Mouse (Mus musculus) midbrain, embryonic 12.5 days (tissue): ENCODE measurements around the gene Tnnt3. TPM values are rescaled to one million over a fixed set of nuclear protein-coding genes. Genes with fewer than 3 reads are reported as not detected.

ENCODE experiments used
- ATAC-seq: fragments of 200-750 bp; cut with Nextera tagmentation; 2 replicates; pipeline ENCODE4 v1.8.0; 2017; ENCODE audit warnings: low read depth, moderate TSS enrichment, moderate library complexity; ENCODE audit not compliant: low FRiP score
- H3K27ac ChIP-seq: fragments of 300-500 bp; sonication (generic); replicated peaks from 2 replicates; pipeline ENCODE4 v1.5.1; 2016; ENCODE audit warnings: mild to moderate bottlenecking
- H3K27me3 ChIP-seq: fragments of 300-500 bp; sonication (generic); 2 replicates; pipeline ENCODE4 v1.6.1; 2016; ENCODE audit warnings: mild to moderate bottlenecking
- H3K36me3 ChIP-seq: fragments of 300-500 bp; sonication (generic); 2 replicates; pipeline ENCODE4 v1.6.1; 2016
- H3K4me1 ChIP-seq: fragments of 300-500 bp; sonication (generic); 2 replicates; pipeline ENCODE4 v1.6.1; 2016
- H3K4me2 ChIP-seq: fragments of 300-500 bp; sonication (generic); replicated peaks from 2 replicates; pipeline ENCODE4 v1.6.1; 2016; ENCODE audit warnings: mild to moderate bottlenecking, moderate library complexity
- H3K4me3 ChIP-seq: fragments of 300-500 bp; sonication (generic); 2 replicates; pipeline ENCODE4 v1.5.1; 2016; ENCODE audit warnings: mild to moderate bottlenecking
- H3K9ac ChIP-seq: fragments of 300-500 bp; sonication (generic); replicated peaks from 2 replicates; pipeline ENCODE4 v1.6.1; 2016; ENCODE audit warnings: mild to moderate bottlenecking, moderate library complexity
- H3K9me3 ChIP-seq: fragments of 300-500 bp; sonication (generic); 2 replicates; pipeline ENCODE4 v1.6.1; 2016; ENCODE audit warnings: mild to moderate bottlenecking
- WGBS: fragments of 180-500 bp; shearing (Covaris S2); methylation state at CpG from one replicate; pipeline ENCODE4 v1.1.7; 2016; 5-methylcytosine and 5-hydroxymethylcytosine counted together
- polyA plus RNA-seq: library from polyadenylated mRNA; unstranded; fragments of >200 nt; fragmentation: Nextera tagmentation; extraction: Ambion mirVana; gene quantifications from 2 replicates; pipeline ENCODE4 v1.2.1, GENCODE M21; 2016

The Tnnt3 gene
- polyA plus RNA-seq, 1 experiment from 2014 or later = 1.1 TPM

DNA sequence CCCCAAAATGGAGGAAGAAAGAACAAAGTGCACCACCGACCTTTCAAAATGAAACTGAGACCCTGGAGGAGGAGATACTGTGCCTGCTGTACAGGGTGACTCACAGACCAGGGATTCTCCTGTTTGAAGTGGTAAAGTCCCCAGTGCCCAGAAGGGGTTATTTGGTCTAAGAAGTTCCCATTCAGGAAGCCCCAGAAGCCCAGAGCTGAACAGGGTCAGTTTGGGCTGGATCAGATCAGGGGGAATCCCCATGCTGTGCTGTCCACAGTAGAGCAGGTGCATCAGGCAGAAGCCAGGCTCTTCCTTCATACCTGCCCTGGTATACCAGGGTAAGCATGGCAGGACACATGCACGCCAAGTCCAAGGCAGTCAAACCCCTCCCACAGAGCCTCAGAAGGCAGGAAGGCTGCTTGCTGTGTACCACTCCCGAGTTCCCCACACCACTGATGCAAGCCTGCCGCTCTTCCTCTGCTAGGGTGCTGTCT is 36.0 kb upstream of the Tnnt3 start:
- H3K4me3 ChIP-seq = no peak overlapping the region
- H3K27me3 ChIP-seq = no peaks in the 10 kb centered on the region
- no peak for ATAC-seq
- WGBS = 67% methylated on average over 4 of the region's 4 CpGs
- no peaks in the 10 kb centered on the region for H3K36me3 ChIP-seq
- H3K9me3 ChIP-seq = no peaks in the 10 kb centered on the region
- no peak overlapping the region for H3K4me2 ChIP-seq
- no peak overlapping the region for H3K9ac ChIP-seq
- H3K4me1 ChIP-seq = peaks cover 4% of the 10 kb centered on the region
- no peak overlapping the region for H3K27ac ChIP-seq

DNA sequence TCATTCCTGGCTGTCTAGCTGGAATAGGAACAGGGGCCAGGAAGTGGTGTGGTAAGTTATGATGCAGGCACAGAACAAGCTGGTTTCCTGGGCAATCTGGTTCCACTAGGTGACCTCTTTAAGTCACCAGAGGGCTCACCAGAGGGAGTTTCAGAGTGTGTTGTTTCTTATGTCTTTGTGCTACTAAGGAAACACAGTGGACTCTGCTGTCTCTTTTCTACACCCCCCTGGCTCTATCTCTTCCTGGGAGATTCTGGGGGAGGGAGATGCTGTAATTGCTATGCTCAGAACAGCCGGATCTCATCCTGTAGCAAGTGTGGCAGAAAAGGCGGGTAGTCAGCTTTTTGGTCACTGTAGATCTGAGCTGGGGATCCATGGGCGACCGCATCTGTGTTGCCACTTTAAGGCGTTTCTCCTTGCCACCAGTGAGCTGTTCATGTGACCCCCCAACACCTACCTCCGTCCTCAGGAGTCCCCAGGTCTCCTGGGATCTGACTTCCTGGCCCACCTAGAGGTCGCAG is 28.4 kb upstream of the Tnnt3 start:
- H3K9ac ChIP-seq = no peak overlapping the region
- 82% methylated on average over 7 of the region's 7 CpGs for WGBS
- no peak for ATAC-seq
- H3K4me2 ChIP-seq = no peak overlapping the region
- H3K4me1 ChIP-seq = peaks cover 19% of the 10 kb centered on the region
- no peak overlapping the region for H3K27ac ChIP-seq
- no peak overlapping the region for H3K4me3 ChIP-seq
- no peaks in the 10 kb centered on the region for H3K36me3 ChIP-seq
- H3K27me3 ChIP-seq = peaks cover 3% of the 10 kb centered on the region; the same call in 1 of the 2 replicates
- H3K9me3 ChIP-seq = no peaks in the 10 kb centered on the region

DNA sequence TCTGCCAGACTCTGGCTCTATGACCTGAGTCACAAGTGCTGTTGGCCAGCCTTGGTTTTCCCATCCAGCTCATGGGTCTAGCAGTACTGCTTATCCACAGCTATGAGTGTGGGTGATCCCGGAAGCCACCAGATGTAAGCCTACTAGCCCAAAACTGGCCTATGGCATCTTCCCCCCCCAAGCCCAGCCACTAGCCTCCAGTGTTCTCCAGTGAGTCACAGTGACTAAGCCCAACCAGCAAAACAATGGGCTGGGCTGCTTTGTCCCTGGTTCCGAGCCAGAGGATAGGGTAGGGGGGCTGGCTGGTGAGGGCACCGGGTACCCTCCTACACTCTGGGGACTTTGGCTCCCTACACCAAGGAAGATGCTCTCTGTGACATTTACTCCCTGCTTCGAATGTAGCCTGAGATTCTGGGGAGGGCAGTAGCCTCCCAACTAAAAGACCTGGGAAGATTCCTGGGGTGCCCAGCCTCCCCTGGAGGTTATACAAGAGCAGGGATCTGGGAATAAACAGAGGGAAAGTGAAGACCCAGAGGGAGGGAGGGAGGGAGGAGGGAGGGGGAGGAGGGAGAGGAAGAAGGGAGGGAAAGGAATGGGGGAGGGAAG is 27.7 kb upstream of the Tnnt3 start:
- H3K4me2 ChIP-seq = no peak overlapping the region
- H3K4me1 ChIP-seq = peaks cover 19% of the 10 kb centered on the region
- H3K27ac ChIP-seq = no peak overlapping the region; the same call in 1 of the 2 replicates
- 0 out of 2 replicates have a peak, but pooled peaks have one; percentile 27 for ATAC-seq
- WGBS = 25% methylated on average over 4 of the region's 4 CpGs
- no peak overlapping the region for H3K4me3 ChIP-seq
- no peak overlapping the region for H3K9ac ChIP-seq
- H3K9me3 ChIP-seq = no peaks in the 10 kb centered on the region
- peaks cover 3% of the 10 kb centered on the region; the same call in 1 of the 2 replicates for H3K27me3 ChIP-seq
- no peaks in the 10 kb centered on the region for H3K36me3 ChIP-seq

DNA sequence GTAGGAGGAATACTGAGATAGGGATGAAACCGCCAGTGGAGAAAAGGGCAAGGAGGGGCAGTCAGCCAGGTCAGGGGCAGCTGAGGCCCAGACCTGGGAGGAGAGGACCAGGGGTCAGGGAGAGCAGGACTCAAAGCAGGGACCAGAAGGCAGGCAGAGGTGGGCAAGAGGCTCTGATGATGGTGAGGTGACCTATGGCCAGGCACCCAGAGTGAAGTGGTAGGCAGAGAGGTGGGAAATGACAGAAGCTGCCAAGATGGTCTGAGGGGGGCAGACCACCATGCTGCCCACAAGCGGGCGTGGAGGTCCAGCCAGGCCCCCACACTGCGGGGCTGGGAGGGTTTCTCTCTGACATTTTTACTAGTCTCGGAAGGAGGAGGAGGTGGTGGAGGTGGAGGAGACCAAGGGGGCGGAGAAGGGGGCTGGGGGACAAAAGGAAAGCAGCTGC is 27.2 kb upstream of the Tnnt3 start:
- Histone ChIP-seq H3K27me3 (peaks cover 3% of the 10 kb centered on the region; the same call in 1 of the 2 replicates), H3K9me3 (no peaks in the 10 kb centered on the region), H3K4me2 (no peak overlapping the region), H3K4me1 (peaks cover 19% of the 10 kb centered on the region), H3K4me3 (no peak overlapping the region), H3K36me3 (no peaks in the 10 kb centered on the region), H3K27ac (peak overlapping the region; percentile 67), H3K9ac (peak overlapping the region; percentile 46; the same call in 1 of the 2 replicates)
- WGBS = 37% methylated on average over 6 of the region's 6 CpGs
- peak; percentile 23; the same call in 1 of the 2 replicates for ATAC-seq

DNA sequence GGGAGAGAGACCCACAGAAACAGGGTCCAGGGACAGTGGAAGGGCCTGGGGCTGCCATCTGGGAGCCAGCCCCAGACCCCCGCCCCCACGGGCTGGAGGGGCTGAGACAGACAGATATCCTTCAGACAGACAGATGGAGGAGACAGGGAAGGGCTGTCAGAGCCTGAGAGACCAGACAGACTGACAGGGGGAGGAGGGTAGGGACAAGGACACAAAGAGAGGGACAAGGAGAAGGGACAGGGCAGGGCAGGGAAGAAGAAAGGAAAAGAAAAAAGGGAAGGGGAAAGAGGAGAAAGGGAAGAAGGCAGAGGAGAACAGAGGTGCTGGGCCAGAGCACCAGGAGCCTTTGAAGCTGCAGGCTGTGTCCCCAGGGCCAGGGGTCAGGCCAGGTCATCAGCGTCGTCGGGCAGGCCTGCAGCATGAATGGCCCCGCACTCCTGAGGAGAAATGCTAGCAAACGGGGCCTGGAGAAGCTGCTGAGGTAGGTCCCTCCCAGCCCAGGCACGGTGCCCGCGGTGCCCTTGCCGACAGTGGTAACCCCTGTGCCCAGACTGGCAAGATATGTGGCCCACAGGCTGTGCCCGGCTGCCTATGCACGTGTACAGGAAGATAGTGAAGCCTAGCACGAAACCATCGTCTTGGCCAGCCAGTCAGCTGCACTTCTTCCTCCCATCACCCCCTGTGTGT is 26.6 kb upstream of the Tnnt3 start:
- no peak overlapping the region for H3K4me3 ChIP-seq
- H3K9me3 ChIP-seq = no peaks in the 10 kb centered on the region
- 37% methylated on average over 15 of the region's 15 CpGs for WGBS
- peak overlapping the region; percentile 46 for H3K9ac ChIP-seq
- H3K4me1 ChIP-seq = peaks cover 19% of the 10 kb centered on the region
- H3K36me3 ChIP-seq = no peaks in the 10 kb centered on the region
- peak overlapping the region; percentile 67 for H3K27ac ChIP-seq
- peaks cover 3% of the 10 kb centered on the region; the same call in 1 of the 2 replicates for H3K27me3 ChIP-seq
- ATAC-seq = peak; percentile 41; the same call in 1 of the 2 replicates
- H3K4me2 ChIP-seq = no peak overlapping the region

DNA sequence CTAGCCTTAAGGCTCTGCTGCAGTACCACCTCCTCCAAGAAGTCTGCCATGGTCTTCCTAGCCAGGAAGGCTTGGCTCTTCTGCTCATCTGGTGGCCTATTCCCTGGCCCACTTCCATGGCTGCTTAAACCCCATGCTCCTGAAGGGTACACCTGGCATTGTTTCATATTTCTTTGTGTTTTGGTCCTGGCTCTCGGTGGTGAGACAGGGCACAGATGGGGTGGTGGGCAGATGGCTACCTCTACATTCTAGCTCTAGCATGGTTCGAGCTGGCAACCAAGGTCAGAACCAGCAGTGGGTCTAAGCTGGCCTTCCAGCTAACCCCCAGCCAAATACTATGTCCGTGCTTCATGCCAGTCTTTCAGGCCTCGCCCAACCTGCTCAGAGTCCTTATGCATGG is 25.7 kb upstream of the Tnnt3 start:
- no peak for ATAC-seq
- no peak overlapping the region for H3K27ac ChIP-seq
- no peak overlapping the region for H3K4me2 ChIP-seq
- no peaks in the 10 kb centered on the region for H3K9me3 ChIP-seq
- H3K4me3 ChIP-seq = no peak overlapping the region
- no peaks in the 10 kb centered on the region for H3K36me3 ChIP-seq
- peaks cover 19% of the 10 kb centered on the region for H3K4me1 ChIP-seq
- no peak overlapping the region for H3K9ac ChIP-seq
- peaks cover 3% of the 10 kb centered on the region; the same call in 1 of the 2 replicates for H3K27me3 ChIP-seq
- WGBS = 95% methylated on average over 4 of the region's 4 CpGs

DNA sequence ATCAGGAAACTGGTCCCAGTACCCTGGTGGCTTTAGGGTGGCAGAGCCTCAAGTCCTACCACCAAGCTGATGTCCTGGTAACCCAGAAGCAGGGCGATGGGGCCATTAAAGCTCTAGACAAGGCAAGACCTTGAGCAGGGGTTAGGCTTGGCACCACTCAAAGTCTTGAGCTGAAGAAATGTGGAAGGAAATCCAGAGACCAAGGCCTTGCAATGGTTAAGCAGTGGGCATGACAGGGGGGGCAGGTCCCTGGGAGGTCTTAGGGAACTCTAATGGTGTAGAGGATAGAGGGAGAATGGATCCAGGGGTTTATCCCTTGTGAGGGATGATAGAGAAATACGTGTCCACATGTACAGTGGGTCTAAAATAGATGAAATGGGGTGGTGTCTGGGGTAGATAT is 25.2 kb upstream of the Tnnt3 start:
- H3K27me3 ChIP-seq = peaks cover 3% of the 10 kb centered on the region; the same call in 1 of the 2 replicates
- WGBS = 92% methylated on average over 2 of the region's 2 CpGs
- peaks cover 19% of the 10 kb centered on the region for H3K4me1 ChIP-seq
- H3K9me3 ChIP-seq = no peaks in the 10 kb centered on the region
- no peak overlapping the region for H3K4me2 ChIP-seq
- no peak overlapping the region for H3K9ac ChIP-seq
- H3K4me3 ChIP-seq = no peak overlapping the region
- no peaks in the 10 kb centered on the region for H3K36me3 ChIP-seq
- H3K27ac ChIP-seq = no peak overlapping the region
- ATAC-seq = no peak

DNA sequence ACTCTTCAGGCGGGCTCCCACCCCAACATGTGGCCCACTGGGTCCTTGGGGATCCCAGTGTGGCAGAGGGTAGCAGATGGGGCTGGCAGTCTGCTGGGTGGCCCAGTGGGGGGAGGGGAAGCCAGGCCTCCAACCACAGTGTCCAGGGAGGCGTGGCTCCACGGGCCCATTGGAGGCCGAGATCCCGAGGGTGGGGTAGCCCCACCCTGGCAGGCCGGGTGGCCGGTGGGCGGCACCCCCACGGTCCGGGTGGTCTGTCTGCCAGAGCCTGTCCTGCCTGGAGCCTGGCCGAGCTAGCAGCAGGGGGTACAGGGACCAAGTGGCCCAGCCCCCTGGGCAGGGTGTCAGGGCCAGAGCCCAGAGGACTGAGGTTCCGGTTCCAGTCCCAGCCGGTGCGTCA is 23.8 kb upstream of the Tnnt3 start:
- Histone ChIP-seq H3K27ac (no peak overlapping the region), H3K36me3 (no peaks in the 10 kb centered on the region), H3K4me2 (no peak overlapping the region), H3K4me3 (no peak overlapping the region), H3K9me3 (no peaks in the 10 kb centered on the region), H3K27me3 (peaks cover 3% of the 10 kb centered on the region; the same call in 1 of the 2 replicates), H3K4me1 (peaks cover 19% of the 10 kb centered on the region), H3K9ac (no peak overlapping the region)
- no peak for ATAC-seq
- 86% methylated on average over 10 of the region's 14 CpGs for WGBS

DNA sequence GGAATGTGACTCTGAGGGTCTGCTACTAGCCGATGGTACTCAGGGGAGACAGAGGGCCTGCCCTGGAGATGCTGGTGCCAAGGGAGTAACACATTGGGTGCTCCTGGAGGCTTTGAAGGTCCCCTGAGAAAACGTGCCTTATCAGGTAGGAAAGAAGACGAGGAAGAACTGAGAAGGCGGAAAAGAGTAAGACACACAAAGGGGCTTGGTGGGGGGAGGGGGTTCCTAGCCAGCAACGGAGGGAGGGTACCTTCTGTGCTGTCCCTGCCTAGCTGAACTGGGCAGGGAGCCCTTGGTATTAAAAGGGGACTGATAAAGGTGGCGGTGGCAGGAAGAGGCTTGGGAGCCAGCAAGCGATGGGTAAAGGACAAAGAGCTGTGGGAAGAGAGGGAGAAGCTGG is 23.0 kb upstream of the Tnnt3 start:
- no peak overlapping the region for H3K27ac ChIP-seq
- no peak overlapping the region for H3K4me3 ChIP-seq
- no peak for ATAC-seq
- H3K9me3 ChIP-seq = no peaks in the 10 kb centered on the region
- peaks cover 18% of the 10 kb centered on the region for H3K4me1 ChIP-seq
- H3K4me2 ChIP-seq = no peak overlapping the region
- 63% methylated on average over 7 of the region's 7 CpGs for WGBS
- H3K27me3 ChIP-seq = peaks cover 3% of the 10 kb centered on the region; the same call in 1 of the 2 replicates
- no peaks in the 10 kb centered on the region for H3K36me3 ChIP-seq
- H3K9ac ChIP-seq = no peak overlapping the region

DNA sequence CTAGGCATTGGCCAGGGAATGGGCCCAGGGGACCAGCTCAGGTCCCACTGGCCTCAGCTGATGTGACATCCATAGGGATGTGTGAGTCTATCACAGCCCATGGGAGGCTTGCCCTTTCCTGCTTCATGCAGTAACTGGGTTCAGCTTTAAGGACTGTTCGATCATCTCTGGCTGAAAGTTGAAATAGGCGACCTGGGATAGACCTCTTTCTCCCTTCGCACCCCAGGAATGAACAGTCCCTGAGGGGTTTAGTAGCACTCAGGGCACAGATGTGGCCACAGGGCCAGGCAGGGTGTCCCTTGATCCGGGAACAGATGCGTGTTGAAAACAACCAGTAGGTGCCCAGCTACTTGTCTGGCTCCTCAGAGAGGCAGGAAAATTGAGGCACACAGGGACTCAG is 22.4 kb upstream of the Tnnt3 start:
- Histone ChIP-seq H3K4me3 (no peak overlapping the region), H3K36me3 (no peaks in the 10 kb centered on the region), H3K27ac (no peak overlapping the region), H3K27me3 (peaks cover 3% of the 10 kb centered on the region; the same call in 1 of the 2 replicates), H3K4me2 (no peak overlapping the region), H3K9me3 (no peaks in the 10 kb centered on the region), H3K4me1 (peaks cover 16% of the 10 kb centered on the region), H3K9ac (no peak overlapping the region)
- ATAC-seq = no peak
- WGBS = 78% methylated on average over 5 of the region's 5 CpGs

DNA sequence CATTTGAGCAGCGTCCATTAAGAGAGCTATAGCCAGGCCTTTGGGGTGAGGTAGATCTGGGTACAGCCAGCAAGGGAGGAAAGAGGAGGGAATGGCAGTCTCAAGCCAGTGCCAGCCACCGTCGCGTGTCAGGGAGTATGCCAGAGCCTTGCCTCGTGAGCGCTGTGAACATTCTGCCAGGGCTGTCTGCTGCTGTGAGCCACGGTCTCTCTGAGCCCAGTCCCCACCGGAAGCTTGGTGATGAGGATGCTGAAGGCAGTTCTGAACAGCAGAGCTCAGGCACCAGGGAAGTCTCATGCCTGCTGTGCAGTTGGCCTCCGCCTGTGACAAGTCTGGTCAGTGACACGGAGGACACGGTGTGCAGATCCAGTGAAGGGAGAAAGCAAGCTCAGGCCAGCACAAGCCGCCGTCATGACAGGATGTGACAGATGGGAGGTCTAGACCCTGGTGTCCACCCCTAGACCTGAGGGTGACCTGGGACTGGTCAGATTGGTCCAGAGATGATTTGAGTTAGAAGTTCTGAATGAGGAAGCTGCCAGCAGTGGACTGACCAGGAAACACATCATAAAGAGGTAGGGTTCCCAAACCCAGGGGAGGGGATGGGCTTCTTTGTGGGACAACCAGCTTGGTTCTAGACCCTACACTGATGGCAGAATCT is 21.7 kb upstream of the Tnnt3 start:
- Histone ChIP-seq H3K9ac (no peak overlapping the region), H3K4me3 (no peak overlapping the region), H3K4me2 (no peak overlapping the region), H3K36me3 (no peaks in the 10 kb centered on the region), H3K27ac (no peak overlapping the region), H3K9me3 (no peaks in the 10 kb centered on the region), H3K27me3 (peaks cover 3% of the 10 kb centered on the region; the same call in 1 of the 2 replicates), H3K4me1 (peaks cover 16% of the 10 kb centered on the region)
- 90% methylated on average over 13 of the region's 13 CpGs for WGBS
- ATAC-seq = no peak

DNA sequence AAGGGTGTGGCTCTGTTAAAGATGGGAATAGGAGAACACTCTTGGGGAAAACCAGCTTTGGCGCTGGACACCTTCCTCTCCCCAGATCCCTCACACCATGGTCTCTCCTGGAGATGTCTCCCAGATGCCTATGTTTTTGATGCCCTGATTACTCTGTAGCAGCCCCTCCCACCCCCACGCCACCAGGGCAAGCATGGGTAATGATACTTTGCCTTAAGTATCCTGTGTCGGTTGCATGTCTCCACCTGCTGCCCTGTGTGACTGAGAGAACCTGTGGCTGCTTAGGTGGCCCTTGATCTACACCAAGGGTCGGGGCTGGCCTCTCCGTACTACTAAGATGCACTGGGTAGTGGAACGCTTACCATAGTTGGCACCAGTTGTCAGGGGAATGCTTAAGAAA is 20.6 kb upstream of the Tnnt3 start:
- Histone ChIP-seq H3K9ac (no peak overlapping the region), H3K9me3 (no peaks in the 10 kb centered on the region), H3K4me1 (peaks cover 21% of the 10 kb centered on the region), H3K4me3 (no peak overlapping the region), H3K36me3 (no peaks in the 10 kb centered on the region), H3K4me2 (no peak overlapping the region), H3K27ac (no peak overlapping the region), H3K27me3 (no peaks in the 10 kb centered on the region)
- WGBS = 90% methylated on average over 6 of the region's 6 CpGs
- ATAC-seq = no peak
